Mouse (Mus musculus): Measurements from ENCODE around the gene Lrba. TPM values are rescaled to one million over a fixed set of nuclear protein-coding genes. Genes with fewer than 3 reads are reported as not detected.

Gene Lrba
- polyA plus RNA-seq, 1 experiment from 2014 or later, result 4.8 TPM

DNA sequence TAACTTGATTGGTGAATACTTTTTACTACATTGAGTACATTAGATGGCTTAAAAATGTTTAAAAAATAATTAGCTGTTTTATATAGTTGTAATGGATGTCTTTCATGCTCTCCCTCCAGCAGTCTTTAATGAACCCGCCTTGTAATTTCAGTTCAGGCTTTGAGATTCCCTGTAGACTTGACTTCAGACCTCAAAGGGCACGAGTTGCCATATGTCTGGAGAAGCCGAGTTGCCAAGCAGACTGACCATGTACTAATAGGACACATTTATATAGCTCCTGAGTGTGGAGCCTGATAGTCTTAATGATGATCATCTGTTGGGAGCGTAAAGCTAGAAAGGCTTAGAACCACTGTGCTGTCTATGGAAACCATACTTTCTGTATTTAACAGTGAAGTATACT, 161.8 kb downstream of the Lrba start:
- 63% methylated on average over 4 of the region's 4 CpGs for WGBS
- no peak for ATAC-seq (ENCODE audit: low FRiP score, low read depth)

DNA sequence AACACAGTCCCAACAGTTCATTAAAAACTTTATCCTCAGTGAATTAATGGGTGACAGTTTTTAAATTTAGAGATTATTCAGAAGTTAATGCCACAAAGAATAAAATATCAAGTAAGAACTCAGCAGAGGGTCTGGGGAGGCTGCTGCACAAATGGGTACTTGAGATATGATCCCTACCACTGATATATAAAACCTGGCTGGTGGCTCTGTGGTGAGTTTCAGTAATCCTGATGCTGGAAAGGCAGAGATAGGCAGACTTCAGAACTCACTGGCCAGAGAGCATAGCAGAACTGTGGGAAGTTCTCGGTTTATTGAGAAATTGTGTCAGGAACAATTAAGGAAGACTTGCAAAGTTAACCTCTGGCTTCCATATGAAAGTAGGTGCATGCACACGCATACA, 199.3 kb downstream of the Lrba start:
- Histone ChIP-seq H3K4me2 (replicated peaks) (no peak overlapping the region), H3K4me3 (no peak overlapping the region), H3K9ac (no peak overlapping the region), H3K9me3 (no peaks in the 10 kb centered on the region), H3K27ac (no peak overlapping the region), H3K27me3 (replicated peaks) (no peaks in the 10 kb centered on the region), H3K4me1 (no peaks in the 10 kb centered on the region), H3K36me3 (no peaks in the 10 kb centered on the region)
- WGBS, result 90% methylated on average over 2 of the region's 2 CpGs
- ATAC-seq (ENCODE audit: low FRiP score, low read depth), result no peak

More for the DNA sequence above, 161.8 kb downstream of the Lrba start:
- Histone ChIP-seq H3K4me2 (replicated peaks) (no peak overlapping the region), H3K36me3 (no peaks in the 10 kb centered on the region), H3K4me3 (no peak overlapping the region), H3K27ac (no peak overlapping the region), H3K4me1 (0 out of 2 replicates have a peak, but pooled peaks cover 3% of the 10 kb centered on the region), H3K27me3 (replicated peaks) (no peaks in the 10 kb centered on the region), H3K9me3 (no peaks in the 10 kb centered on the region), H3K9ac (no peak overlapping the region)

DNA sequence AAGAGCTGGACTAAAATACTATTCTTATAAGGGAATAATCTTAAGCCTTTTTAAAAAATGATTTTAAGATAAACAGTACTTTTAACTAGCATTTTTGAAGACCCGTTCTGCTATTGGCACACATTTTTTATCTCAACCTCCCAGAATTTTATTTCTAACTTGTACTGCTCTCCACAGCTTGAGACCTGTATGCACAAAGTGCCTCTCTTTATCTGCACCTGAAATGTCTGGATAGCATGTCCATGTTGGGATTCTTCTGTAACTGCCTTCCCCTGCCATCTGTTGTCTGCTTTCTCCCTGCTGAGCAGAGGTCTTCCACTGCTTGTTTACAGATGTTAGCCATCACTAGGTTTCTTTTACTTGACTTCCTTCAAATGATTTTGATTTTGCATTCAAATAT, 202.3 kb downstream of the Lrba start:
- H3K36me3 ChIP-seq, result no peaks in the 10 kb centered on the region
- no peak overlapping the region for H3K4me2 ChIP-seq (replicated peaks)
- no peak overlapping the region for H3K27ac ChIP-seq
- no peak overlapping the region for H3K4me3 ChIP-seq
- WGBS, result 83% methylated on average over 1 of the region's 1 CpGs
- H3K9ac ChIP-seq, result no peak overlapping the region
- no peaks in the 10 kb centered on the region for H3K27me3 ChIP-seq (replicated peaks)
- no peaks in the 10 kb centered on the region for H3K9me3 ChIP-seq
- no peaks in the 10 kb centered on the region for H3K4me1 ChIP-seq
- ATAC-seq (ENCODE audit: low FRiP score, low read depth), result no peak

DNA sequence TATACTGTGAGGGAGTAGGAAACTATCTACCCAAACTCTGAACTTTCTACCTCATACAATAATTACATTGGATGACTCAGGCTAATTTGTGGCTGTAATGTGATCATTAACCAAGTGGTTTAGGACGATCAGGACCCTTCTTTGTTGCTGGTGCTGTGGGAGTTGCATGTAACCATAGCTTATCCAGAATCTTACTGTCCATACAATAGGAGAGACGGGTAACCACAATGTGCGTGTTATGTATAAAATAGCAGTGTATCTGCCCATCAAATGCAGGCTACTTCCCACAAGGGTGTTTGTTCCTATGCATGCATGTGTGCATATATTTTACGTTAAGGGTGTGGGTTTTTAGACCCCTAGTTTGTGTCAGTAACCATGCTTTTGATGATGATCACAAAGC, 219.0 kb downstream of the Lrba start:
- Histone ChIP-seq H3K9ac (no peak overlapping the region), H3K36me3 (no peaks in the 10 kb centered on the region), H3K4me2 (replicated peaks) (no peak overlapping the region), H3K4me1 (peaks cover 7% of the 10 kb centered on the region; the same call in 1 of the 2 replicates), H3K9me3 (no peaks in the 10 kb centered on the region), H3K27ac (no peak overlapping the region), H3K4me3 (no peak overlapping the region), H3K27me3 (replicated peaks) (no peaks in the 10 kb centered on the region)
- 82% methylated on average over 4 of the region's 4 CpGs for WGBS
- ATAC-seq (ENCODE audit: low FRiP score, low read depth), result no peak

DNA sequence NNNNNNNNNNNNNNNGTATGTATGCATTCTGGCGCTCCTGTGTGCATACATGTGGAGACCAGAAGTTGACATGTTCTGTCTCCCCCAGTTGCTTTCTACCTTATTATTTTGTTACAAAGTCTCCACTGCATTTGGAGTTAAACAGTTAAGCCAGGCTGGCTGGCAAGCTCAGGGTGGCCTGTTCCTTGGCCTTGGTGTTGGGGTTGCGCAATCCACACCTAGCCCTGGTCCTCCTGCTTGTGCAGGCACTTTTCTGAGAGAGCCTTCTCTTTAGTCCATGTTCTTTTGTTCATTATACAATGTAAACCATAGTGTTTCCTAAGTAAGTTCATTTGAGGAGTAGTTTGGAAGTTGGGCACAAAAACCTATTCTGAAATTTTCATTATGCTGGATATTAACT, 226.7 kb downstream of the Lrba start:
- no peak for ATAC-seq (ENCODE audit: low FRiP score, low read depth)
- Histone ChIP-seq H3K4me2 (replicated peaks) (no peak overlapping the region), H3K36me3 (no peaks in the 10 kb centered on the region), H3K4me1 (peaks cover 7% of the 10 kb centered on the region; the same call in 1 of the 2 replicates), H3K27ac (no peak overlapping the region), H3K27me3 (replicated peaks) (no peaks in the 10 kb centered on the region), H3K9ac (no peak overlapping the region), H3K4me3 (no peak overlapping the region), H3K9me3 (no peaks in the 10 kb centered on the region)
- 98% methylated on average over 2 of the region's 2 CpGs for WGBS

DNA sequence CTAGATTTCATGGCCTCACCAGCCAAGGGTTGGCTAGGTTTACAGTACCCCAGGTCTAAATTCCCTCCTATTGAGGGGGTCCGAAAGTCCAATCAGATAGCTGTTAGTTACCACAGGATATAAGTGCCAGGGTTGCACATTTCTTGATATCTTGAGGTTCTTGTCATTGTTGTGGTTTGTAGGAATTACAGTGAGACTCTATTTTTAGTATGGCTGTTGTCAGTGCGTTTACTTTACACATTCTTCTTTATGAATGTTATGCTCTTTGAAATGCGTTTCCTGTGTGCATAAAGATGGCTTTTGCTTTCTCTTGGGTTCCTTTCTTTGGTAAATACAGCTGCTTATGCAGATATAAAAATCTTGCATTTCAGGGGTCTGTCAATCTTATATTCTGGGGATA, 237.1 kb downstream of the Lrba start:
- Histone ChIP-seq H3K36me3 (no peaks in the 10 kb centered on the region), H3K27me3 (replicated peaks) (no peaks in the 10 kb centered on the region), H3K4me3 (no peak overlapping the region), H3K9me3 (no peaks in the 10 kb centered on the region), H3K4me2 (replicated peaks) (no peak overlapping the region), H3K27ac (no peak overlapping the region), H3K9ac (no peak overlapping the region), H3K4me1 (no peaks in the 10 kb centered on the region)
- WGBS, result 84% methylated on average over 3 of the region's 3 CpGs
- no peak for ATAC-seq (ENCODE audit: low FRiP score, low read depth)

DNA sequence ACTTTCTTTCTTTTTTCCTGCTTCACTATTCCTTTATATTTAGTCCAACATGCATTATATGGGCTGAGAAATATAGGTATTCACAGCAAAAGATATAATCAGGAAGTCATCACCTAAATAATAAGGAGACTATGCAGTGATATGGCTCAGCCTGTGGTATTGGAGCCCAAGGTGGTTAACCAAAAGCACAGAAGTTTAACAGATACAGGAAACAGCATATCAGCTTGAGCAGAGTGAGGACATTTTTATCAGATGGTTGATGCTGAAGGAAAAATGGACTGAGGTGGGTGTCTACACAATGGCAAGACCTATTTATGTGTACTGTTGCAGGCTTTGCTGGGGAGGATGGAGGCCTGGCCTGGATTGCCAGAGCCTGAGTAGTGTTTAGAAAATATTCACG, 265.5 kb downstream of the Lrba start:
- Histone ChIP-seq H3K9me3 (no peaks in the 10 kb centered on the region), H3K36me3 (no peaks in the 10 kb centered on the region), H3K27ac (no peak overlapping the region), H3K4me3 (no peak overlapping the region), H3K9ac (no peak overlapping the region), H3K27me3 (replicated peaks) (no peaks in the 10 kb centered on the region), H3K4me1 (no peaks in the 10 kb centered on the region), H3K4me2 (replicated peaks) (no peak overlapping the region)
- 90% methylated on average over 1 of the region's 1 CpGs for WGBS
- no peak for ATAC-seq (ENCODE audit: low FRiP score, low read depth)

DNA sequence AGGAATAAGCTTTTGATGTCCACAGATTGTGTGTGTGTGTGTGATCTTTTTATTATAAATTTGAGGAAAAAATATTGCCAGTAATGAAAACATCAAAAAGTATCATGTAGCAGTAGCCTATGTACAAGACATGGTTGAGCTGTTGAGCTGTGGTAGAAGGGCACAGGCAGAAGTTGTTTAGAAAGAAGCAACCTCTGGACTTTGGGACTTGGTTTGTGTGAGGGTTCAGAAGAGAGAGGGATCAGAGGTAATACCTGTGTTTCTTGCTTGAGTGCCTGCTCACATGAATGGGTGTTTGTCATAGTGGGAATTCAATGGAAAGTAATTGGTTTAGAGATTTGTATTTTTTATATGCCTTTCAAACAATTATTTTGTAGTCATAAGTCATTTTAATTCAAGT, 276.1 kb downstream of the Lrba start:
- no peak overlapping the region for H3K27ac ChIP-seq
- no peak overlapping the region for H3K4me2 ChIP-seq (replicated peaks)
- H3K9ac ChIP-seq, result no peak overlapping the region
- no peak for ATAC-seq (ENCODE audit: low FRiP score, low read depth)
- H3K4me3 ChIP-seq, result no peak overlapping the region
- H3K36me3 ChIP-seq, result no peaks in the 10 kb centered on the region
- H3K4me1 ChIP-seq, result no peaks in the 10 kb centered on the region
- no peaks in the 10 kb centered on the region for H3K27me3 ChIP-seq (replicated peaks)
- H3K9me3 ChIP-seq, result no peaks in the 10 kb centered on the region

DNA sequence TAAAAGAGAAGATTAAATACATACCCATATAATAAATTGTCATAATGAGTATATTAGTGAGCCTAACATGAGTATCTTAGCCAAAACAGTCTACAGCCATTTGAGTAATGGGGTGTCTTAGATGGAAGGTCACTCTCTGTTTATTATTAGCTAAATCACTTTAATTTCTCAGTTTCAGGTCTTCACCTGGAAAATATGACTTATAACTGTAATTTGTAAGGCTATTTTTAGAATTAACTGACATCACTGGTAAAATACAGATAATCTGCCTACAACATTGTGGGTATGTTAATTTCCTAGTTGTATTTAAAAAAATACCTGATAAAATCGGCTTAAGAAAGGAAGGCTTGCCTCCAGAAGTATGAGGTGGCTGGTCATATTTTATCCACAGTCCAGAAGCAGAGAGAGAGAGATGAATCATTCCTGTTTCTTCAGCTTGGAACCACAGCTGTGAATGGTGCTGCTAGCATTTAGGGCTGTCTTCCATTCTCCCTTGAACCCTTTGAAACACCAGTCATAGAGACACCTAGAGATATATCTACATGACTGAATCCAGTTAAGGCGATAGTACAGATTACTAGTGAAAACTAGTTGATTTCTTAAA, 294.1 kb downstream of the Lrba start:
- H3K27ac ChIP-seq, result no peak overlapping the region
- H3K36me3 ChIP-seq, result no peaks in the 10 kb centered on the region
- no peaks in the 10 kb centered on the region for H3K9me3 ChIP-seq
- no peak for ATAC-seq (ENCODE audit: low FRiP score, low read depth)
- no peaks in the 10 kb centered on the region for H3K4me1 ChIP-seq
- WGBS, result 83% methylated on average over 2 of the region's 2 CpGs
- H3K4me3 ChIP-seq, result no peak overlapping the region
- H3K9ac ChIP-seq, result no peak overlapping the region
- no peaks in the 10 kb centered on the region for H3K27me3 ChIP-seq (replicated peaks)
- no peak overlapping the region for H3K4me2 ChIP-seq (replicated peaks)

DNA sequence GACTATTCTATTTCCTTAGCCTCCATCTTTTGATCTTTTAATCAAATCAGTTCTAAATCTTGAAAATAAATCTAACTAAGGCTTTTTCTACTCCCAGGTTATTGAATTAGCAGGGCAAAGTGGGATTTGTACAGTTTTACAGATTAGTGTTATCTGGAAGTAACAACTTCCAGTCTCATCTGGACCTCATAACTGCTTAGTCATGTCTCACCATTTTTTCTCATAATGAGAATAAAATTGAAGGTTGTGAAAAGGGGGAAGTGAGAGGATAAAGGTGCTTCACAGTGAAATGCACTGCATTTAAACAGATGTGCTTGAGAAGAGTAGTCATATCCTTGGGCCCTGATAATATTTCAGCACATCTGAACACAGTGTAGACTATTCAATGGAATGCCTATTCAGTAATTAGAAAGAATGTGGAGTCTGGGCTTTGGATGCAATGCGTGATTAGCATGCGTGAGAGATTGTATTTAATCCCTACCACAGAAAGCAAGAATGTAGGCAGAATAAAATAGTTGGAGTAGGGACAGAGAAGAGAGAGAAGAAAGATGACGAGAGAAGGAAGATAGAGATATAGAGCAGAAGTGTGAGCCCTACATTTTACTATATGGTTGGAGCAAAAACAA, 298.5 kb downstream of the Lrba start:
- Histone ChIP-seq H3K4me3 (no peak overlapping the region), H3K27me3 (replicated peaks) (no peaks in the 10 kb centered on the region), H3K36me3 (no peaks in the 10 kb centered on the region), H3K9ac (no peak overlapping the region), H3K4me2 (replicated peaks) (no peak overlapping the region), H3K4me1 (no peaks in the 10 kb centered on the region), H3K9me3 (no peaks in the 10 kb centered on the region), H3K27ac (no peak overlapping the region)
- ATAC-seq (ENCODE audit: low FRiP score, low read depth), result no peak
- 89% methylated on average over 3 of the region's 3 CpGs for WGBS

DNA sequence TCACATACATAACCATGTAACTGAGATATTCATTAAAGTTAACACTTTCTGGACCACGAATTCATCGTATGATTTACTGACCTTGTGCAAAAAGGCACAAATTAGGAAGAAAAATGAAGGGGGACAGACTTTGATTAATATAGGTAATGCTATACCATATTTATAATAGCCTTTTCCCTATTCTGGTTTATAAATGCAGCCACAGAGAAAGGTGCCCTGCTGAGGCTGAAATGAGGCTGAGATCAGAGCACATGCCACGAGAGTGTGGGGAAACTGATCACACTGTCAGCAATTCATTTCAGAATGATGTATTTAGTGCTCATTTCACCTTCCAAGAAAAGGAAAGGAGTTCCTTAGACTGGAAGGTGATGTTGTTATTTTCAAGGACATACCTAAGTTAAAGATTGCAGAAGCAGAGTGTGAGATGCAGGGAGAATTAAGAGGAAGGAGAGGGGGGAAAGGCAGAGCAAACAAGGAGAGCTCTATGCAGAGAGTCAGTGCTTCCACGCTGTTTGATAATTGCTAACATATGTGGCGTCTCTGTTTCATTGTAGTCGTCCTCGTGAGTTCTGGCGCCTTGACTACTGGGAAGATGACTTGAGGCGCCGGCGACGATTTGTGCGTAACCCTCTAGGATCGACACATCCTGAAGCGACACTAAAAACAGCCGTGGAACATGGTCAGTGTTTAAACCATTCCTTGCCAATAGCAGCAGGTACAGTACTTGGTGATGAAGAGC, 307.2 kb downstream of the Lrba start:
- Histone ChIP-seq H3K4me1 (no peaks in the 10 kb centered on the region), H3K4me3 (no peak overlapping the region), H3K36me3 (no peaks in the 10 kb centered on the region), H3K27ac (peak overlapping the region; percentile 32; the same call in 1 of the 2 replicates), H3K9ac (no peak overlapping the region), H3K9me3 (no peaks in the 10 kb centered on the region), H3K27me3 (replicated peaks) (no peaks in the 10 kb centered on the region), H3K4me2 (replicated peaks) (peak overlapping the region; percentile 33)
- 49% methylated on average over 16 of the region's 16 CpGs for WGBS
- ATAC-seq (ENCODE audit: low FRiP score, low read depth), result no peak

DNA sequence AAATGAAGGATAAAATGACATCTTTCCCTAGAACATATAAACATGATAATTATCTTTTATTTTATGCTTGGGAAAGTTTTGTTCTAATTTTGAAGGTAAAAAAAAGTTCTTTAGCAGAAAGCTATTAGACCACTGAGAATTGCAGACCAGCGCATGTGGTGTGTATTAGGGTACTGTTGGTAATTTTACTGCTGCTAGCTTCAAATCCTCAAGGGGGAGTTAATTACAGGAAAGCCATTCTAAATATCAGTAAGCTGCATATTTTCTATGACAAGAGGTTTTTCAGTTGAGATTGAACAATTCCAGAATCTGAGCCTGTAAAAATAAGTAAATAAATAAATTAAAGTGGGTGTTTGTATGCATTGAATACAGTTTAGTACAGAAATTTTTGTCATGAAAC, 312.3 kb downstream of the Lrba start:
- H3K4me1 ChIP-seq, result peaks cover 15% of the 10 kb centered on the region
- WGBS, result 60% methylated on average over 1 of the region's 1 CpGs
- H3K4me2 ChIP-seq (replicated peaks), result no peak overlapping the region
- no peak overlapping the region for H3K9ac ChIP-seq
- ATAC-seq (ENCODE audit: low FRiP score, low read depth), result no peak
- no peak overlapping the region for H3K27ac ChIP-seq
- no peaks in the 10 kb centered on the region for H3K9me3 ChIP-seq
- no peaks in the 10 kb centered on the region for H3K36me3 ChIP-seq
- H3K27me3 ChIP-seq (replicated peaks), result no peaks in the 10 kb centered on the region
- H3K4me3 ChIP-seq, result no peak overlapping the region
